Mouse (Mus musculus): ENCODE results near the gene Atxn10. TPM values are rescaled to one million over a fixed set of nuclear protein-coding genes. Genes with fewer than 3 reads are reported as not detected.

Atxn10 gene
- polyA plus RNA-seq, 1 experiment: 320 TPM

GRCm38 (mm10) chr15:85369765-85370164 is 33.7 kb downstream of the Atxn10 start:
- H3K4me3 ChIP-seq (ENCODE audit: low read depth, low read length): no peak overlapping the region
- H3K4me1 ChIP-seq (ENCODE audit: control insufficient read depth, insufficient read depth, low read length): no peaks in the 10 kb centered on the region
- H3K27me3 ChIP-seq (ENCODE audit: control insufficient read depth, insufficient read depth, low read length, poor library complexity, severe bottlenecking): no peaks in the 10 kb centered on the region
- H3K36me3 ChIP-seq (ENCODE audit: control insufficient read depth, insufficient read depth, low read length, poor library complexity, severe bottlenecking): peaks cover 22% of the 10 kb centered on the region
- no peak overlapping the region for H3K27ac ChIP-seq (ENCODE audit: insufficient read depth, low read length)
- TF ChIP-seq POLR2A (IDR thresholded peaks at IDR 0.05; ENCODE audit: insufficient read depth, low read length) (no peak), EP300 (IDR thresholded peaks at IDR 0.05; ENCODE audit: insufficient read depth, low read depth, low read length) (no peak), CTCF (IDR thresholded peaks at IDR 0.05; ENCODE audit: low read depth, low read length) (no peak)
- H3K9ac ChIP-seq (ENCODE audit: low read depth, poor library complexity, severe bottlenecking): no peak overlapping the region
- no peaks in the 10 kb centered on the region for H3K9me3 ChIP-seq (replicated peaks; ENCODE audit: control insufficient read depth, insufficient read depth, low read length, poor library complexity, severe bottlenecking)

GRCm38 (mm10) chr15:85373125-85373524 is 37.1 kb downstream of the Atxn10 start:
- H3K27ac ChIP-seq (ENCODE audit: insufficient read depth, low read length): no peak overlapping the region
- H3K9ac ChIP-seq (ENCODE audit: low read depth, poor library complexity, severe bottlenecking): no peak overlapping the region
- H3K27me3 ChIP-seq (ENCODE audit: control insufficient read depth, insufficient read depth, low read length, poor library complexity, severe bottlenecking): no peaks in the 10 kb centered on the region
- H3K4me1 ChIP-seq (ENCODE audit: control insufficient read depth, insufficient read depth, low read length): no peaks in the 10 kb centered on the region
- no peaks in the 10 kb centered on the region for H3K9me3 ChIP-seq (replicated peaks; ENCODE audit: control insufficient read depth, insufficient read depth, low read length, poor library complexity, severe bottlenecking)
- H3K36me3 ChIP-seq (ENCODE audit: control insufficient read depth, insufficient read depth, low read length, poor library complexity, severe bottlenecking): peaks cover 18% of the 10 kb centered on the region
- H3K4me3 ChIP-seq (ENCODE audit: low read depth, low read length): no peak overlapping the region
- TF ChIP-seq POLR2A (IDR thresholded peaks at IDR 0.05; ENCODE audit: insufficient read depth, low read length): no peak
- no peak for TF ChIP-seq EP300 (IDR thresholded peaks at IDR 0.05; ENCODE audit: insufficient read depth, low read depth, low read length)
- no peak for TF ChIP-seq CTCF (IDR thresholded peaks at IDR 0.05; ENCODE audit: low read depth, low read length)

- H3K27ac ChIP-seq (ENCODE audit: insufficient read depth, low read length): no peak overlapping the region
- no peaks in the 10 kb centered on the region for H3K9me3 ChIP-seq (replicated peaks; ENCODE audit: control insufficient read depth, insufficient read depth, low read length, poor library complexity, severe bottlenecking)
- H3K9ac ChIP-seq (ENCODE audit: low read depth, poor library complexity, severe bottlenecking): no peak overlapping the region
- no peaks in the 10 kb centered on the region for H3K4me1 ChIP-seq (ENCODE audit: control insufficient read depth, insufficient read depth, low read length)
- TF ChIP-seq CTCF (IDR thresholded peaks at IDR 0.05; ENCODE audit: low read depth, low read length): no peak
- TF ChIP-seq EP300 (IDR thresholded peaks at IDR 0.05; ENCODE audit: insufficient read depth, low read depth, low read length): no peak
- no peak for TF ChIP-seq POLR2A (IDR thresholded peaks at IDR 0.05; ENCODE audit: insufficient read depth, low read length)
- no peaks in the 10 kb centered on the region for H3K27me3 ChIP-seq (ENCODE audit: control insufficient read depth, insufficient read depth, low read length, poor library complexity, severe bottlenecking)
- H3K36me3 ChIP-seq (ENCODE audit: control insufficient read depth, insufficient read depth, low read length, poor library complexity, severe bottlenecking): peaks cover 19% of the 10 kb centered on the region
- no peak overlapping the region for H3K4me3 ChIP-seq (ENCODE audit: low read depth, low read length)
Measured at GRCm38 (mm10) chr15:85383477-85383876, 47.4 kb downstream of the Atxn10 start.

GRCm38 (mm10) chr15:85388696-85389095 is 52.7 kb downstream of the Atxn10 start:
- Histone ChIP-seq H3K9ac (ENCODE audit: low read depth, poor library complexity, severe bottlenecking) (no peak overlapping the region), H3K4me1 (ENCODE audit: control insufficient read depth, insufficient read depth, low read length) (no peaks in the 10 kb centered on the region), H3K4me3 (ENCODE audit: low read depth, low read length) (no peak overlapping the region), H3K9me3 (replicated peaks; ENCODE audit: control insufficient read depth, insufficient read depth, low read length, poor library complexity, severe bottlenecking) (no peaks in the 10 kb centered on the region), H3K27ac (ENCODE audit: insufficient read depth, low read length) (no peak overlapping the region), H3K36me3 (ENCODE audit: control insufficient read depth, insufficient read depth, low read length, poor library complexity, severe bottlenecking) (peaks cover 20% of the 10 kb centered on the region), H3K27me3 (ENCODE audit: control insufficient read depth, insufficient read depth, low read length, poor library complexity, severe bottlenecking) (no peaks in the 10 kb centered on the region)
- no peak for TF ChIP-seq CTCF (IDR thresholded peaks at IDR 0.05; ENCODE audit: low read depth, low read length)
- TF ChIP-seq POLR2A (IDR thresholded peaks at IDR 0.05; ENCODE audit: insufficient read depth, low read length): no peak
- TF ChIP-seq EP300 (IDR thresholded peaks at IDR 0.05; ENCODE audit: insufficient read depth, low read depth, low read length): no peak

- Histone ChIP-seq H3K9ac (ENCODE audit: low read depth, poor library complexity, severe bottlenecking) (no peak overlapping the region), H3K4me1 (ENCODE audit: control insufficient read depth, insufficient read depth, low read length) (no peaks in the 10 kb centered on the region), H3K27ac (ENCODE audit: insufficient read depth, low read length) (no peak overlapping the region), H3K9me3 (replicated peaks; ENCODE audit: control insufficient read depth, insufficient read depth, low read length, poor library complexity, severe bottlenecking) (no peaks in the 10 kb centered on the region), H3K36me3 (ENCODE audit: control insufficient read depth, insufficient read depth, low read length, poor library complexity, severe bottlenecking) (peaks cover 17% of the 10 kb centered on the region), H3K4me3 (ENCODE audit: low read depth, low read length) (no peak overlapping the region), H3K27me3 (ENCODE audit: control insufficient read depth, insufficient read depth, low read length, poor library complexity, severe bottlenecking) (no peaks in the 10 kb centered on the region)
- TF ChIP-seq POLR2A (IDR thresholded peaks at IDR 0.05; ENCODE audit: insufficient read depth, low read length): no peak
- TF ChIP-seq CTCF (IDR thresholded peaks at IDR 0.05; ENCODE audit: low read depth, low read length): no peak
- TF ChIP-seq EP300 (IDR thresholded peaks at IDR 0.05; ENCODE audit: insufficient read depth, low read depth, low read length): no peak
Measured at GRCm38 (mm10) chr15:85389915-85390314, 53.9 kb downstream of the Atxn10 start.

- Histone ChIP-seq H3K4me3 (ENCODE audit: low read depth, low read length) (no peak overlapping the region), H3K27ac (ENCODE audit: insufficient read depth, low read length) (no peak overlapping the region), H3K4me1 (ENCODE audit: control insufficient read depth, insufficient read depth, low read length) (no peaks in the 10 kb centered on the region), H3K9me3 (replicated peaks; ENCODE audit: control insufficient read depth, insufficient read depth, low read length, poor library complexity, severe bottlenecking) (no peaks in the 10 kb centered on the region), H3K9ac (ENCODE audit: low read depth, poor library complexity, severe bottlenecking) (no peak overlapping the region), H3K27me3 (ENCODE audit: control insufficient read depth, insufficient read depth, low read length, poor library complexity, severe bottlenecking) (no peaks in the 10 kb centered on the region), H3K36me3 (ENCODE audit: control insufficient read depth, insufficient read depth, low read length, poor library complexity, severe bottlenecking) (peaks cover 23% of the 10 kb centered on the region)
- TF ChIP-seq CTCF (IDR thresholded peaks at IDR 0.05; ENCODE audit: low read depth, low read length) (no peak), EP300 (IDR thresholded peaks at IDR 0.05; ENCODE audit: insufficient read depth, low read depth, low read length) (no peak), POLR2A (IDR thresholded peaks at IDR 0.05; ENCODE audit: insufficient read depth, low read length) (no peak)
Measured at GRCm38 (mm10) chr15:85395360-85395759, 59.3 kb downstream of the Atxn10 start.
